Mouse (Mus musculus): Measurements from ENCODE around the gene Gmppb.

The Gmppb gene

DNA sequence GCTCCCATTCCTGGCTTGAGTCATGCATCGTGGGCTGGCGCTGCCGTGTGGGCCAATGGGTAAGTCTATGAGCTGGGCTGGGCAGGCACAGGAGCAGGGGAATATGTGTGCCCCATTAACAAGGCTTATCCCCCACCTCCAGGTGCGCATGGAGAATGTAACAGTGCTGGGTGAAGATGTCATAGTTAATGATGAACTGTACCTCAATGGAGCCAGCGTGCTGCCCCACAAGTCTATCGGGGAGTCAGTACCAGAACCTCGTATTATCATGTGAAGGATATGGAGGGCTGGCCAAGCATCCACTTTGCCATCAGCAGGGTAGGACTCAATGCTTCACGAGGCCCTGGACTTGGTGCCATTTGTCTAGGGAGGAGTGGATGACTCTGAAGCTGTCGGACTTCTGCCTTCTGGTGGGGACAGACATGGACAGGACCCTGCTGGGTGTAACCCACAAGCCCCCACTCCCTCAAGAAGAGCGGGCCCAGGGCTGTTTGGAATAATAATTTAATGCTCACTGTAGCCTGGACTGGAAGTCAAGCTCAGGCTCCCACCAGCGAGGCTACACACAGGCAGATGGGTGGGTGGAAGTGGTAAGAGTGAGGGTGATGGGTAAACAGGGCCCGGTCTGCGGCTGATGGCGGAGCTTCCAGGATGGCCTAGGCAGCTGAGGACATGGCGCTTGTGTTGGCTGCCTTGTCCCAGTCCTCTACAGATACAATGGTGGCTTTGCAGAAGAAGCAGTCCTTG lies 2.3 kb downstream of the Gmppb start:
- DNase-seq (ENCODE audit: low read depth) = no peak

DNA sequence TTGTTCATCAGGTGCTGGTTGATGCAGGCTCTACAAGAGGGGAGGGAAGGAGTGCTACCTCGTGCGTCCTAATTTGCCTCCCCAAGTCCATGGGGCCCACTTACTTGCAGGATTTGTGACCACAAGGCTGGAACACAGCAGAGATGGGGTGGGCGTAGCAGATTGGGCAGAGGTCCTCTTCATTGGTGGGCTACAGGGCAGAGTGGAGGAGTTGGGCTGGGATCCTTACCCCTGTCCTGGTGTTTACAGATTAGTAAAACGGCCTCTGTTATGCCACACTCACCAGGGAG lies 2.8 kb downstream of the Gmppb start:
- no peak for DNase-seq (ENCODE audit: low read depth)

DNA sequence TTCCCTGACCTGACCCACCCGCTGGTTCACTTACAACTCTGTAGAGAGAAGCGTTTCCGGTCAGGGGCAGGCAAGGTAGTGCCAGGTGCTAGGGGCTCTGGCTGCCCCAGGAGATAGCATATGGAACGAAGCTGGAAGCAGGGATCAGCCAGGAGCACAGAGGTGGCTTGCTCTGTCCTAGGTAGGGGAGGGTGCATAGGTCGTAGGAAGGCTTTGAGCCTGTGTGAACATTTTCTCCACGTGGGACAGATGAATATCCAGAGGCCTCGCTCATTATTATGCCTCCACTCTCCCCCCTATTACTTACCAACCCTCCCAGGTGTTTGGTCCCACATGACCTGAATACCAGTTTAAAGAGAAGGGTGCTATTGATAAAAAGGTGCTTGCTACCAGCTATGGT lies 3.4 kb downstream of the Gmppb start:
- DNase-seq (ENCODE audit: low read depth) = no peak

DNA sequence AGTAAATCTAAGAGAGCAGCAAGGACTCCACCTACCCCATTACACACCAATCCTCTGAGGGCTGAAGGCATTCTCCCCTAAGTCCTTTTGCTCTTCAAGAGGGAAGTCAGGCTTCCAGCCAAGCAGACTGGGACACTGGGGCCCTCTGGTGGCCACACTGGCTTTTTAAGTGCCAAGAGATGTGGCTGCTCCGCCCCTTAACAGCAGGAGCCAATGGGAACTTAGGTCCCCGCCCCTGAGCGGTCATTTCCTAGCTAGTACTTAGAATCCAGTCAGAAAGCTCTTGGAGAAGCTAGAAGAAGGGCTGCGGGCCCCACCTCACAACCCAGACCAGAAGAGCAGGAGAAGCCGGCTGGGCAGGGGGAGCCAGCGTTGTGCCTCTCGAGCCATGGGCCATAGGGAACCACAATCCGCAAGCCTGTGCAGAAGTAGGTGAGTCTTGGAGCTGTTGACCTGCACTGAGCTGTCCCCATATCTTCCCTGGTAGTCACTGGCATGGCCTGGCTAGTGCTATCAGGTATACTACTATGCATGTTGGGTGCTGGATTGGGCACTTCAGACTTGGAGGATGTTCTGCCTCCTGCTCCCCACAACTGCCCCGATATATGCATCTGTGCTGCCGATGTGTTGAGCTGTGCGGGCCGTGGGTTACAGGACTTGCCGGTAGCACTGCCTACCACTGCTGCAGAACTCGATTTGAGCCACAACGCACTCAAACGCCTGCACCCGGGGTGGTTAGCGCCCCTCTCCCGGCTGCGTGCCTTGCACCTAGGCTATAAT lies 4.0 kb downstream of the Gmppb start, which contains the start of gene Amigo3:
Amigo3 (plus strand) TSS at position 275 of the 780 bp plus-strand sequence.
- peak; percentile 97 for DNase-seq (ENCODE audit: low read depth)

DNA sequence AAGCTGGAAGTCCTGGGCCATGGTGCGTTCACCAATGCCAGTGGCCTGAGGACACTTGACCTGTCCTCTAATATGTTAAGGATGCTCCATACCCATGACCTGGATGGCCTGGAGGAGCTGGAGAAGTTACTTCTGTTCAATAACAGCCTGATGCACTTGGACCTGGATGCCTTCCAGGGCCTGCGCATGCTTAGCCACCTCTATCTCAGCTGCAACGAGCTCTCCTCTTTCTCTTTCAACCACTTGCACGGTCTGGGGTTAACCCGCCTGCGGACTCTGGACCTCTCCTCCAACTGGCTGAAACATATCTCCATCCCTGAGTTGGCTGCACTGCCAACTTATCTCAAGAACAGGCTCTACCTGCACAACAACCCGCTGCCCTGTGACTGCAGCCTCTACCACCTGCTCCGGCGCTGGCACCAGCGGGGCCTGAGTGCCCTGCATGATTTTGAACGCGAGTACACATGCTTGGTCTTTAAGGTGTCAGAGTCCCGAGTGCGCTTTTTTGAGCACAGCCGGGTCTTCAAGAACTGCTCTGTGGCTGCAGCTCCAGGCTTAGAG lies 4.7 kb downstream of the Gmppb start:
- no peak for DNase-seq (ENCODE audit: low read depth)

DNA sequence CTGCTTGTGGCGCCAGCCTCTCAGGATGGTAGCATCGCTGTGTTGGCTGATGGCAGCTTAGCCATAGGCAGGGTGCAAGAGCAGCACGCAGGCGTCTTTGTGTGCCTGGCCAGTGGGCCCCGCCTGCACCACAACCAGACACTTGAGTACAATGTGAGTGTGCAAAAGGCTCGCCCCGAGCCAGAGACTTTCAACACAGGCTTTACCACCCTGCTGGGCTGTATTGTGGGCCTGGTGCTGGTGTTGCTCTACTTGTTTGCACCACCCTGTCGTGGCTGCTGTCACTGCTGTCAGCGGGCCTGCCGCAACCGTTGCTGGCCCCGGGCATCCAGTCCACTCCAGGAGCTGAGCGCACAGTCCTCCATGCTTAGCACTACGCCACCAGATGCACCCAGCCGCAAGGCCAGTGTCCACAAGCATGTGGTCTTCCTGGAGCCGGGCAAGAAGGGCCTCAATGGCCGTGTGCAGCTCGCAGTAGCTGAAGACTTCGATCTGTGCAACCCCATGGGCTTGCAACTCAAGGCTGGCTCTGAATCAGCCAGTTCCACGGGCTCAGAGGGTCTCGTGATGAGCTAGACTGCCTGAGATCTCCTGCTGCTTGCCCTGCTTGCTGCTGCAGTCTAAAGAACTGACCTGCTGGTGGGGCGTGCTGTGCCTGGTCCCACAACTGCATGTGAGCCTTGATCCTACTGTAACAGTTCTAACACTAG lies 5.4 kb downstream of the Gmppb start:
- no peak for DNase-seq (ENCODE audit: low read depth)

DNA sequence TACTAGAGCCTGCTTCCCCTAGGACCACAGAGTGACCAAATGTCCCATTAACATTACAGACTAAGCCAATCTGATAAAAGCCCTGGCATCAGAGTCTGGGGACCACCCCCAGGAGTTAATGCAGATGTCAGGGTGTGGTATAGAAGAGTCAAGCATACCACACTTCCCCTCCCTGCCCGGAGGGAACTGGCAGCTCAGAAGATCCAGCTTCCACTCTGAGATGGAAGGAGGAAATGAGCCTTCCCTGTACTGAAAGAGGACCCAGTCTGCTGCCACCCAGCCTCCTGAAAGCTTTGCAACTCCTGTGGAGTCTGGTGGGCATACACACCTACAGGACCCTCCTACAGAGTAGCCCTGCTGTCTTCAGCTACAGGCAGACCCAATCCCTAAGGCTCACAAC lies 6.0 kb downstream of the Gmppb start:
- no peak for DNase-seq (ENCODE audit: low read depth)

DNA sequence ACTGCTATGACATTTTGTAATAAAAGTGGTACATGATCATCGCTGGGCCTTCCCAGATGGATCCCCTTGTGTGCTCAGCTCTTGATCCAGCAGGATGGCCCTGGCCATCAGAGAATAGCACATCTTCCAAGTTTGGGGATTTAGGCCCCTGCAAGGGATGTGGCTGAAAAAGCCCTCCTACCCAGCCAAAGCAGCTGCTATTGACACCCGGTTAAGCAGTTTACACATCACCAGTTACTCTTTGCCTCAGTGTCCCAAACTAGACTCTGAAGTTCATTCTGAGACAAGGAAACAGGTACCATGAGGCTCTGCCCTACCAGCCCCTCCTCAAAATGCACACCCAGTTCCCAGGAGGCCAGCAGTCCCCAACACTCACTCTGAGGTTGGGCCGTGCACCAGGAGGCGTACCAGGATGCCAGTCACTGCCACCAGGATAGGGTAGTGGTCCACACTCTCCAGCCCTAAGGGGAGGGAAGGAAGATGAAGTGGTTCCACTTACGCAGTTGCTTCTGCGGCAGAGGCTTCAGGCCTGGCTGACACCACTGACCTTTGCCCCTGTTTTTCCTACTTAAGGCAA lies 6.7 kb downstream of the Gmppb start:
- no peak for DNase-seq (ENCODE audit: low read depth)

DNA sequence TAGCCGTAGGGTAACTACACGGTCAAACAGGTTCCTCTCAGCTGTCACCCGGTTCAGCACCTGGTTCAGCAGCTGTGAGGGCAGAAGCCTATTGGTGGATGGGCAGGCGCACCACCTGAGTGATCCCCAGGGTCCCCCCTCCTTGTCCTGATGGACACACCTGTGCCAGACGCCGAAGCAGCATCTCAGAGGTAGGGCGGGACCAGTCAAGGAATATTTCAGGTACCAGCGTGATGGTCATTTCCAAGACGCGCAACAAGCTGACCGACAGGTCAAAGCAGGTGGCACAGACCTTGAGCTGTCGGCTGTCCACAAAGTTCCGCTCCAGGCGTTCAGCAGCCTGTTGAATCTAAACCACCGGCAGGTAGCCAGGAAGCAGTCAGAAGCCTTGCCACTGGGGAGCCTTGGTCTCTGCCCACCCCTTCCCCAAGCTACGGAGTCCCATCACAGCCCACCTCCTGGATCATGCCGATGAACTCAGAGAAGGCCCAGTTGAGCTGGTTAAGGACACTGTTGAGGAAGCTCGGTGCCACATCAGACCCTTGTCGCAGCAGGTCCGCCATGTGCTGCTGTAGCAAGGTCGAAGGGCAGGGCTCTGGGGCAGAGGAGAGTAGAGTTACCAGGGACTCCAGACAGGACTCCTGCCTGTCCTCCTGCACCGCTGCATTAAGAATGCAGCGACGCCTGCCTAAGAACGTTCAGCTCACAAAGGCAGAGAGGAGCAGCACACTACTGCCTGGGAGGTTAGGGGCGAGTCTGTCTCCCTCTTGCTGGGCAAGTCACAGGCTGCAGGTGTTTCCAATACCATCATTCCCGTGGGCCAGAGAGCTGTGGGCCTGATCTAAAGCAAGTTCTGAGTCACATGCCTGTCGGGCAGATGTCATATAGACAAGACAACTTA lies 7.6 kb downstream of the Gmppb start:
- DNase-seq (ENCODE audit: low read depth) = no peak

DNA sequence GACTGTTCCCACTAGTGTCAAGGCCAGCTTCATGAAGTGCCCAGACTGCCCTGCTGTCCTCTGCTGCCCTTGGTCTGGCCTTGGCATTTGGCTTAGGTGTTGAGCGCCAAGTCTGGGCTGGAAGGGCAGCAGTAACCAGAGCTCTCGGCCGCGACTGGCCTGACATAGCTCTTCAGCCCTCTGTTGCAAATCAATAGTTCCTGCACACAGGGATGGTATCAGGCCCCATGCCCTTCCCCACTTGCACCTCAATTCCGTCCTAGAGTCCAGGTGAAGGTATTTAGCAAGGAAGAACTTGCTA lies 8.2 kb downstream of the Gmppb start:
- DNase-seq (ENCODE audit: low read depth) = no peak

DNA sequence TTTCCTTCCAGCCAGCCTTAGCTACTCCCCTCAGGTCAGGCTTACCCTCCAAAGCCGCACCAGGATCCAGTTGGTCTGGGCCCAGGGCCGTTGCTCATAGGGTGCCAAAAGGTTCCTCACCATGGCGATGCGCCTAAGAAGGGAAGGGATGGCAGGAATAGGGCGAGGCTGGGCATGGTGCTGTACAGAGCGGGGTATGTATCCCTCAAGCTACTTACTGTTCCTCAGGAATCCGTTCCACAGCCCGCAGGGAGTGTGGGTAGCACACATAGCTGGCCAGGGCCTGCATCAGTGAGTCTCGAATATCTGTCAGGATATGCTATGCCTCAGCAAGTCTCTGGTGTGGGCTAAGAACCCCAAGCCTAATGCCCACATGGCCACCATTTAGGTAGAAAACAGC lies 9.2 kb downstream of the Gmppb start:
- DNase-seq (ENCODE audit: low read depth) = no peak

DNA sequence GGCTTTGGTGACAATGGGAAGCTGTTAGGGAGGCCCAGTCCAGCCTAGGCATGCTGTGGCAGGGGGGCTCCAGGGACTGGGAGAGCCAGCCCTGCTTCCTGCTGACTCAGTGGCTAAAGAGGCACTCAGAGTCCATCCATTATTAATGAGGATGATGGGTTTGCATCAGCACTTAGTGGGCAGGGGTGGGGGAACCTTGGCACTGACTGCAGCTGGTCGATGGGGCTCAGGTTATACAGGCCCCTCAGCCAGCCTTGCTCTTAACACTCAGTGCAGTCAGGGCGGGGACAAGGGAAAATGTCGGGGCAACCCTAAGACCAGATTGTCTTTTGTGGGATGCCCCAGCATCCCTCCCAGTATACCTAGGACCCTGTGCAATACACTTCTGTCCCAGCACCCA lies 13.1 kb downstream of the Gmppb start:
- no peak for DNase-seq (ENCODE audit: low read depth)

DNA sequence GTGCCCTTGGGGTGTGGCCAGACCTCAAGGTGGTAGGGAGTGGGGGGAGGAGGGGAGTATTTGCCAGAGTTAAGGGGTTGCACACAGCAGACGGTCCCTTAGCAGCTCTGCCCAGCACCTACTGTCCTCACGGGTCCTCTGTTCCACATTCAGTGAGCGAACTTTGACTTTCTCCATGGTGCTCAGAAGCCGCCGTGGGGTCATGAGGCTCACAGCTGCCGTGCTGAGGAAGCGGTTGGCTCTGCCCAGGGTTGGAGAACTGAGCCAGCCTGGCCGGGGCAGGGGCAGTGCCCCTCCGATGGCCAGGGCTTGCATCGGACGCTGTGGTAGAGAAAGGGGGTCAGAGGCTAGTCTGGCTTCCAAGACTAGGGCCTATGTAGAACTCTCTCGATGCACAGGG lies 14.3 kb downstream of the Gmppb start:
- DNase-seq (ENCODE audit: low read depth) = no peak

DNA sequence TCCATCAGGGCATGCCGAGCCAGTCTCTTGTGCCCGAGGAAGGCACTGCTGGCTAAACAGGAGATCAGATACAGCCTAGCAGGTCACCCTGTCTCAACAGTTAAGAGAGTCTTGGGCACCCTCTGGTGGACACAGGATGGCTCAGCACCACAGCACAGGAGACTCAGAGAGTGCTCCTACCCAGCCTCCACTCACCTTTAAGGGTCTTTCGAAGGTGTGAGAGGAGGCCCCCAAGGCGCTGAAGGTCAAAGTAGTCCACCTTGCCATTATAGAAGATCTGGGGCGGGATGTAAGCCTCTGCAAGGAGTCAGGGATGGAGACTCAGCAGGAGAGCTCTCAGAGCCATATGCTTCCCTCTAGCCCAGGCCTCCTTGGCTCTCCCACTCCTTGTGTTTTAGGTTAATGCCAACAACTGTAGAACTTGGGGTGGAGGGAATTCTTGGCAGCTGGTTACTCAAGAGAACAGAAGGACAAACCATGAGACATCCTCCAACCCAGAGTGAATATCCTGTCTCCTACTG lies 16.5 kb downstream of the Gmppb start:
- peak; percentile 76 for DNase-seq (ENCODE audit: low read depth)

DNA sequence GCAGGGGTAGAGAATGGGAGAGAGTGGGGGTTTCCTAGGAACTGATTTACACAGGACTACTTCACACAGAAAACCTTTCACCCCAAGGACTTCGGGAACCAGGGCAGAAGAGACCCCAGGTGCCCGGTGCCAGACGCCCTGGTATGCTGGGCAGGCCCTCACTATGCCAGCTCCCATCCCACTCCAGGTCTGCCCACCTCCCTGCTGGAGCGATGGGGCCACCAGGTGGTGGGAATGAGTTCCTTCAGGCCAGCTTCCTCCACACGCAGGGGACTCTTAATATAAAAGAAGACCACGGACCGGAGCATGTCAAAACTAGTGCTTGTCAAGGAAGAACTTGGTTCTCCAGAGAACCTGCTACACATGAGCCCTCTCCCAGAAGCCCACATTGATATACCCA lies 18.2 kb downstream of the Gmppb start:
- DNase-seq (ENCODE audit: low read depth) = no peak

DNA sequence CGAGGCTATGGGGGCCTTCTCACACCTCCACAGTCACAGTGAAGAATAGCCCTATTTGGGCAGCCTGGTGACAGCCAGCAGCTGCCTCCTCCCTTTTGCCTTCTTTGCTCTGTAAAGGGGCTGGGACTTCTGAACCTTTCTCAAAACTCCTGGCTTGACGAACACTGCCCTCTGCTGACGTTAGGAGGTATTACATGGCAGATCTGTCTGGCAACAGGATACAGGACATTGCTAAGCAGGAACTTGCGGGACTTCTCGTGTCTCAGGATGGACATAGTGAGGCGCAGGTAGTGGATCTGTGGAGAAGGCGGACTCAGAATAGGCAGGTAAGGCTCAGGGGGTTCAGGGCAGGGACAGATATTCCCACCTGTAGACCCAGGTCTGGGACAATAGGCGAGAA lies 18.9 kb downstream of the Gmppb start:
- DNase-seq (ENCODE audit: low read depth) = peak; percentile 90

DNA sequence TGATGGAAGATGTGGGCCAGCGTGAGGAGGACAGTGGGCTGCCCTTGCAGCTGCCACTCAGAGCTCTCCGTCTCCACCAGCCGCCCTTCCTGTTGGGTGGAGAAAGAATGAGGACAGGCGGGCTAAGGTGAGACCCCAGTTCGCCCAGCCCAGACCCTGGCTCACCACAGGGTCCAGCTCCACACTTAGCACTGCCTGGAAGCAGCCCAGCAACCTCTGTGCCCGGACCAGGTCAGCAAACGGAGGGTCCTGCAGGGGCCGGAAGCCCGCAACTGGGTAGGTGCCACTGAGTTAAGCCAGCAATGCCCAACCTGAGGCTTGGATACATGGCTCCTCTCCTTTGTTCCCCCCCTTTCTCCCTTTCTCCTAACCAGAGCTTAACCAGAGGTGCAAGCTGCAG lies 20.0 kb downstream of the Gmppb start:
- no peak for DNase-seq (ENCODE audit: low read depth)

DNA sequence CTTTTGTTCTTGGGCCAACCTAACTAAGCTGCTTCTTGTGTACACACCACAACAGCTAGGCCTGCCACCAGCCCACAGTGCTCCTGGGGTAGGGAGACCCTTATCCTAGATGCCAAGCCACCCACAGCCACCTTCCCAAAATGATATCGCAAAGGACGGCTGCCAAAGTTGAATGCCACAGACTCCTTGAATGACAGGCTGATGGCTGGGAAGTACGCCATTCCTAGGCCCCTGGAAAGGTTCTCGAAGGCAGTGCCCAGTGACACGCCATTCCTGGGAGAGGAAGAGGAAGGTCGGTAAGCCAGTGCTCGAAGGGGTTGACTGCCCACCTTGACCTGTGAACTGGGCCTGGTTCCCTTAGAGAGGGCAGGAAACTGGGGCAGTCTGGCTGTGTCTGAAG lies 20.5 kb downstream of the Gmppb start:
- DNase-seq (ENCODE audit: low read depth) = no peak

DNA sequence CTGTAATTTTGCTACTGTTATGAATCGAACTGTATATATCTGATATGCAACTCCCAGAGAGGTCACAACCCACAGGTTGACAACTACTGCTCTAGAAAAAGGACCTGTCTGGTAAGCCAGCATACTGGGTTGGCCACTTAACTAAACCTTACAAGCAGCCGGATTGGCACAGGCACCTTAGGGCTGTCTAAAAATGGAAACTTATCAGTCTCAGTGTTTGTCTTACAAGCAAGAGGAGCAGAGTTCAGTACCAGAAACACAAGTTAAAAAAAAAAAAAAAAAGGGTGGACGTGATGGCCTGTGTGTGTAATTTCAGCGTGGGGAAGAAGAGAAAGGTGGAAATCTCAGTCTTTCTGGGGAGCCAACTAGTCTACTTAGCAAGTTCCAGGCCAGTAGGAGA lies 22.8 kb downstream of the Gmppb start:
- no peak for DNase-seq (ENCODE audit: low read depth)

DNA sequence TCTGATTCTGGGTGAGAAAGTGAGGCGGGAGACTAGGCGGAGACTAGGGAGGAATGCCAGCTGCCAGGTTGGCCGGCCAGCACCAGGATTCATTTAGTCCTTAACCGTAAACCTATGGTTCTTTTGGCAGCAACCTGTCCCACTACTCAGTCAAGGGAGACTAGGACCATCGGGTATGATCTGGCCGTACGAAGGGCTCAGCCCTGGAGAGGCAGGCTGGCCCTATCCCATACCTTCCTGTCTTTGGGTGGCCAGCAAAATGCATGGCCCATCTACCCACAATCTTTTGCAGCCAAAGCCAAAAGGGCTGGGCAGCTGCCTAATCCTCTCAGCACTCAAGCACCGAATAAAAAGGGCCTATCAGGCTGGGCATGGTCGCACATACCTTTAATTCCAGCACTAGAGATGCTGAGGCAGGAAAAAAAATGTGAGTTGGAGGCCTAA lies 23.5 kb downstream of the Gmppb start:
- DNase-seq (ENCODE audit: low read depth) = no peak

DNA sequence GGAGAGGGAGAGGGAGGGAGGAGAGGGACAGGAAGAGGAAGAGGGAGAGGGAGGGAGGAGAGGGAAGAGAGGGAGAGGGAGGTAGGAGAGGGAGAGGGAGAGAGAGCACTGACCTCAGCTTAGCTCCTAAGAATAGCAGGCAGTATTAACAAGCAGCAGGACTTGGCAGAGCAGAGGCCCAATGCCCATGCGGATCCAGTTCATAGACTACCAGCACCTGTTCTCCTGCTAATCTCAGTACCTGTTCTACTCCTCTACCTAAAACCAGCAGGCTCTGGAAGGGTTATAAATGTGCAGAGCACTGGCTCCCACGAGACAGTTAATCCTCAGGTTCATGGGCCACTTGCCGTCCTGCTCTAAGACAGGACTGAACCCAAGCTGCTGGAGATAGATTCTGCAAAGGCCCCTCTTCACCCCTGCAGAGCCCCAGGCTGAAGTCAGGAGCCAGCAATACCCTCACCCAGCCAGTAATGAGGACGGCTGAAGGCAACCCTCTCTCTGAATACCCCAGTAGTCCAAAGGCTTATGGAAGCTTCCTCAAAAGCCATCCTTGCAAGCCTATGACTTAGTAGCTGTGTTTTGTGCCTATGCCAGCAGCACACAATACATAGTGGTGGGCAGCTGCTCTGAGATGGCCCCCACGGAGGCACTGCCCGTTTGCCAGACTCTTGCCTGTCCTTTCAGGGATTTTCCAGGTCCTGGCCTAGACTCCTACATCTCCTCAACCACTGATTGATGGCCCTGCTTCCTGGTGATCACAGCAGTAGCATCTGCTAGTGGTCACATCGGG lies 24.3 kb downstream of the Gmppb start:
- DNase-seq (ENCODE audit: low read depth) = no peak
